Mouse (Mus musculus) right cerebral cortex, adult 18-20 months (tissue): ENCODE data around the gene Tspan4.

Source experiments
- DNase-seq: peaks from one replicate; pipeline ENCODE4 v3.0.0; 2022; ENCODE audit warnings: mixed read lengths

Gene Tspan4

GRCm38 (mm10) chr7:141461521-141462332 is 13.3 kb upstream of the Tspan4 start:
- no peak for DNase-seq

- no peak for DNase-seq
These were observed 12.7 kb upstream of the Tspan4 start for GRCm38 (mm10) chr7:141462333-141462821.

GRCm38 (mm10) chr7:141463824-141464602 is 11.0 kb upstream of the Tspan4 start:
- DNase-seq: no peak

- DNase-seq: no peak
These were observed 10.3 kb upstream of the Tspan4 start for GRCm38 (mm10) chr7:141464603-141465201.

GRCm38 (mm10) chr7:141465388-141466044 is 9.5 kb upstream of the Tspan4 start:
- no peak for DNase-seq

GRCm38 (mm10) chr7:141466045-141466394 is 9.0 kb upstream of the Tspan4 start:
- no peak for DNase-seq

- DNase-seq: no peak
These were observed 8.4 kb upstream of the Tspan4 start for GRCm38 (mm10) chr7:141466607-141467148.

GRCm38 (mm10) chr7:141467230-141468030 is 7.6 kb upstream of the Tspan4 start, which contains the start of gene Cd151:
TSS of gene Cd151 (plus strand) at chr7:141467392.
- peak; percentile 71 for DNase-seq

GRCm38 (mm10) chr7:141468164-141468521 is 6.9 kb upstream of the Tspan4 start:
- DNase-seq: no peak

GRCm38 (mm10) chr7:141468522-141469211 is 6.4 kb upstream of the Tspan4 start:
- no peak for DNase-seq

GRCm38 (mm10) chr7:141469352-141469751 is 5.7 kb upstream of the Tspan4 start:
- no peak for DNase-seq

GRCm38 (mm10) chr7:141469901-141470636 is 5.0 kb upstream of the Tspan4 start:
- DNase-seq: no peak

GRCm38 (mm10) chr7:141470637-141470944 is 4.4 kb upstream of the Tspan4 start:
- no peak for DNase-seq

GRCm38 (mm10) chr7:141471236-141471635 is 3.8 kb upstream of the Tspan4 start:
- no peak for DNase-seq

GRCm38 (mm10) chr7:141472226-141472625 is 2.8 kb upstream of the Tspan4 start:
- no peak for DNase-seq

GRCm38 (mm10) chr7:141472763-141473162 is 2.3 kb upstream of the Tspan4 start:
- no peak for DNase-seq

- no peak for DNase-seq
These were observed 880 bp upstream of the Tspan4 start for GRCm38 (mm10) chr7:141474160-141474559.

GRCm38 (mm10) chr7:141475805-141476158 is 742 bp downstream of the Tspan4 start:
- no peak for DNase-seq

- DNase-seq: peak; percentile 52
These were observed 1.4 kb downstream of the Tspan4 start for GRCm38 (mm10) chr7:141476226-141476980.

GRCm38 (mm10) chr7:141476981-141477370 is 1.9 kb downstream of the Tspan4 start:
- DNase-seq: no peak
